Mouse (Mus musculus): ENCODE data around the gene Apeh.
"Not testable (repeated sequence)": the region's sequence is repeated elsewhere in the genome, so short reads cannot be mapped to it uniquely, and the experiment has no call there.

Gene Apeh

DNA sequence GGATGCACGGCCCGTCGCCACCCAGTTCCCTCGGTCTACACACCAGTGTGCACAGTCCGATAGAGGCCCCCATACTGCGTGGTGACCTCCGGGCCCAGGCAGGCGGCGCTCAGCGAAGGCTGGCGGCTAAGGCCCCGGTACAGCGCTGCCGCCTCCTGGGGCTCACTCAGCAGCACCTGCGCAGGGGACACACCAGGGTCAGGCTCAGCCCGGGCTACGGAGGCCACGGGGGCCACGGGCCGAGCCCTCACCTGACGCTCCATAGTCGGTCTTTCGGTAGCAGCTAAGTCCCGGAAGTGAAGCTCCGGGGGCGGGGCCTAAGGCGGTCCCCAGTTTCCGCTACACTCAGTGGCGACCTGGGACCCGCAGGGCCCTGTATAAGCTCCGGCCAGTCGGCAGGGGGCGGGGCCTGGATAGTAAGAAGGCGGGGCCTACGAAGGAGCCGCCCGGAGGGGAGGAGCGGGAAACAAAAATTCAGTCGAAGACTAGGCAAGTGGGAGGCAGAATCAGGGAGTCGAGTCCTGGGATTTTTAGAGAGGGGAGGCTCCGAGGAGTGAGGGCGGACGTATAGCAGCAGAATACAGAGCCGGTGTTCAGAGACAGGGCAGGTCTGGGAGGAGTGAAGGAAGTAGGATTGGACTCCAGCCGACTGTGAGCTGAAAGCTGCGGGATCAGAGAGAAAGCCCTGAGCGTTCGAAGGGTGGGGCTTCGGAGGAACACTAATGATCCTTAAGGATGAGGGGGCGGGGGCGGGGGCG lies at the start of gene Apeh:
Gene Apeh, minus strand, starts transcription at position 423 of the 758 bp plus-strand sequence.
- DNase-seq (ENCODE audit: low spot score), result peak; percentile 97

DNA sequence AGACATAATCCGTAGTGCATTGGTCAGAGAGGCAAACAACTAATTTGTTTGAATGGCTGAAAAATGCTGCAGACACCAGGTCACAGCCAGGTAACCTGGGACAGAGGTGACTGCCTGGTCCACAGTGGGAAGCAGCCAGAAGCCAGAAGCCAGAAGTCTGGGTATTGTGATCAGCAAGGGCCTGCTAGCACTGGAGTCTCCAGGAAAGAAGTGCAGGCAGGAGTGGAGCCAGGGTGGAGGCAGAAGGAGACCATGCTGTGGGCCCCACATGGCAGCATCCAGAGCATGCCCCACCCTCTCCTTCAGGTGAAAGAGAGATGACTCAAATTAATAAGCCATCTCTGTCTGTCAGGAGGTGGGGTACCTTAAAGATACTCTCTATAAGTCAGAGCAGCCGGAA lies 49.1 kb upstream of the Apeh start:
- DNase-seq (ENCODE audit: low spot score), result no peak

DNA sequence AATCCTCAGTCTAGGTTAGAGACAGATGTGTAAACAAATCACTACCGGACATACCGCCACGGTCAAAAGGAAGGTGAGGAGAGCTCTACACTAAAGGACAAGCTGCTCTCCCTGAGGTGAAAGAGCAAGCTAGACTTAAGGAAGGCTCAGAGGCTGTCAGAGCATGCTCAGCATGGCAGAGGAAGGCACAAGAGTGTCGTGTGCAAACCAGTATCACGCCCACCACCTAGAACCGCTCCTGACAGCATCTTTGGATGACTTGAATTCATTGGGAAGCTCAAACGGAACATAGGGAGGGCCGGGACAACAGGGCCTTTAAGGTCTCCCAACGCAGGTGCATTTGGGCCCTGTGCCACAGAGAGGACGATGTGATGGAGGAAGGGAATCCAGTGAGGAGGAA lies 47.0 kb upstream of the Apeh start:
- DNase-seq (ENCODE audit: low spot score), result no peak

DNA sequence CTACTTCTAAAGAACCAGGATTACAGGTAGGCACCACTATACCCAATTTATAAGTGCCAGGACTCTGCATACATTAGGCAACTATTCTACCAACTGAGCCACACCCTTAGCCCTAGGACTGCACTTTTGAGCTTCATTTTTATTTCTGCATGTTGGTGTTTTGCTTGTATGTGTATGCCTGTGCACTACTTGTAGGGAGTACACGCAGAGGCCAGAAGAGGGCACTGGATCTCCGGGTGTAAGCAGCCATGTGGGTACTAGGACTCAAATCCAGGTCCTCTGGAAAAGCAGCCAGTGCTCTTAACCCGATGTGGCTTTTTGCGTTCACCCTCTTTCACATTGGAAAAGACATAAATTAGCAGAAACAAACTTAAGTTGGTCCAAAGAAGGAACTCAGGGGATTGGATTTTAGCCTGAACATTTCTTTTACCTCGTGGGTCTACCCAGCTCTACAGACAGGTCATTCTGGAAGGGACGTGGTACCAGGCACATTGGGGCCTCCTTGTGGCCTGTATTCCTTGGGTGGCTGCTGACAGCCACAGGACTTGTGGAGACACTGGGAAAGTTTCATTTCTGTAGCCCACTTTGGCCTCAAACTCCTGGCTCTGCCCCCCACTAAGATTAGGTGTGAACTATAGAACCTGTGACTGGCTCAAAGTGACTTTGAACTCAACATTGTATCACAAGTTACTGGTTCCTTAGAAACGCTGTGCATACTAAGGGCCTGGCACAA lies 45.7 kb upstream of the Apeh start:
- no peak for DNase-seq (ENCODE audit: low spot score)

DNA sequence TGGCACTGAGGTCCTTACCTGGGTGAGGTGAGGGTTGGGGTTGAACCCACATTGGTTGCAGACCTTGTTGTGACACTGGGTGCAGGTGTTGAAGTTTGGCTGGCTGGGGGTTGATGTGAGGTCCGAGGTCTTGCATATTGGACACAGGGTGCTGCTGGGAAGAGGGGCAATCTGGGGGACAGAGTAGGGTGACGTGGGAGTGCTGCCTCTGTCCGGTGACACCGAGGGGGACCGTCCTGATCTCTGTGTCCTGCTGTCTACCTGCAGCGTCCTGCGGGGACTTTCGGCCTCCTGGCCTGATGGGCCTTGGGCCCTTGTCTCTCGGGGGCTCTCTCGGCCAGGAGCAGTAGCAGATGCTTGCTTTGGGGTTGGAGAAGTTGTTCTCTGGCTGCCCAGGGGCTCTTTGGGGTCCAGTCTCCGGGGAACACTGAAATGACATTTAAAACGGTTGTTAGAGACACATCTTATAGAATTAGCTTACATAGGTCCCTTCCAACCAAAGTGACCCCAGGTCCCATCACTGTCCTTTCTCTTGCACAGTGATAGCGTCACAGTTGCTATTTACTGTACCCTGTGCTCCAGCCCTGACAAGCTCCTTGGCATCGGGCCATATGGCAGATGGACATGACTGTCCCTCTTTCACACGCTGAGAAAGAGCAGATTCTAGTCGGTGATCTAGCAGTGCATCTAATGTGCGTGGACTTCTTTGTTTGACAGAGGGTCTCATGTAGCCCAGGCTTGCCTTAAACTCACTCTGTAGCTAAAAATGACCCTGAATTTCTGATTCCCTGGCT lies 45.0 kb upstream of the Apeh start:
- no peak for DNase-seq (ENCODE audit: low spot score)

DNA sequence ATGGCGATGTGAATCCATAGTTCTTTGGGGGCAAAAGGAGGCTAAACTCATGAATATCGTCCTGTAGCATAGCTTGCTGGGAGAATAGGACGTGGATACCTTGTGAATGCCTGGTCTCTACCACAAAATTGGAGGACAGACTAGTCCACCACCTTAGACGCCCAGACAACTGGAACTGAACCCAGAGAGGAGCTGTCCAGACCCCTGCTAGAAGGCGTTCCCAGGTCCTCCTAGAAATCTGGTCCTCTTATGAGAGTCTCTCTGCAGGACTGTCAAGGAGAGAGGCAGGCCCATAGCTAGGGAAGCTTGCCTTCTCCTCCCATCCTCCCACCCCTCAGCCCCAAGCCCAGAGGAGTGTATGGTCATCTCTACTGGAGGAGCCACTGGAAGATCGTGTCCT lies 43.7 kb upstream of the Apeh start:
- no peak for DNase-seq (ENCODE audit: low spot score)

DNA sequence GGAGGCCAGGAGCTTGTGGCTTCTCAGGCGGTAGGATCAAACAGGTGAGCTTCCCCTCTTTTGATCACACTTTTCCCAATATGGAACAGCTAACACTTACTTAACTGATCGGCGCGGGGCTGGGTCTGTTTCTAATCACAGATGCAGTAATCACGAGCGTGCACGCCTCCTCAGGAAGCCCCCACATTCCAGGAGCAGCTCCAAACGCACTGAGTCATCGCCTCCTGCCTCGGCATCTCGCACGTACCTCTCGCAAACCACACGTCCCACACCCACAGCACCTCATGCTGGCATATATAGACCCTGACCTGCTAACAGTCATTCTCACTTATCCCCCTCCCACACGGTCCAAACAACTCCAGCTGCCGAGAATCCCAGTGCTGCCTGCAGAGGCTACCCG lies 43.1 kb upstream of the Apeh start:
- no peak for DNase-seq (ENCODE audit: low spot score)

DNA sequence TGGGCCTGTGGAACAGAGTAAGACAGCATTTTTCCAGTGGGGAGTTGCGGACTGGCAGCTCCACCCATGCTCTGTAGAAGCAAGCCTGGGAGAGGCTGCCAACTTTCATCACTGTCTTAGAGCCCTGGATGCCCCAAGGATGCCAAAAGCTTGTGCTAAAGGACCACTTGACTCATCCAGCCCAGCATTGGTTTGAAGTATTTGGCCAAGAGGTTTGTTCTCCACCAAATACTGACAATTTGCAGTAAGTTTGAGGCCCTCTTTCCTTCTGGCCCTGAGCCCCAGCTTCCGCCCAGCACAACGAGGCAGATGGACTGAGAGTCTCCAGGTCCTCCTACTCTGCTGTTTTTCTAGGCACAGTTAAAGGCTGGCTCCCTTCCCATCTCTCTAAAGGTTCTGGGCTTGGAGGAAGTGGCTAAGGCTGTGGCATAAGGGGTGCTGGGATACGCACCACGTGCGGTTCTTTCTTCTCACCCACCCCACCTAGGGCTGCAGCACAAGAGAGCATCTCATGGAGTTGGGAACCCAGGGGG lies 42.6 kb upstream of the Apeh start:
- DNase-seq (ENCODE audit: low spot score), result no peak

DNA sequence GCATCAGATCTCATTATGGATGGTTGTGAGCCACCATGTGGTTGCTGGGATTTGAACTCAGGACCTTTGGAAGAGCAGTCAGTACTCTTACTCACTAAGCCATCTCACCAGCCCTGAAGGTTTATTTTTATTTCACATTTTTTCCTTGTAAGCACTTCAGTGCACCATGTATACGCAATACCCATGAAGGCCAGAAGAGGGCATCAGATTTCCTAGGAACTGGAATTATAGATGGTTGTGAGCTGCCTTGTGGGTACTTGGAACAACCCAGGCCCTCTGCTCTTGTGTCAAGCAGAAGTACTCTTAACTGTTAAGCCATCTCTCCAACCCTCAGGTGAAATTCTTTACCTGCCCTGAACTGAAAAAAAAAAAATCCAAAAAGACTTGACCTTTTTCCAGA lies 41.8 kb upstream of the Apeh start:
- DNase-seq (ENCODE audit: low spot score), result peak; percentile 64

DNA sequence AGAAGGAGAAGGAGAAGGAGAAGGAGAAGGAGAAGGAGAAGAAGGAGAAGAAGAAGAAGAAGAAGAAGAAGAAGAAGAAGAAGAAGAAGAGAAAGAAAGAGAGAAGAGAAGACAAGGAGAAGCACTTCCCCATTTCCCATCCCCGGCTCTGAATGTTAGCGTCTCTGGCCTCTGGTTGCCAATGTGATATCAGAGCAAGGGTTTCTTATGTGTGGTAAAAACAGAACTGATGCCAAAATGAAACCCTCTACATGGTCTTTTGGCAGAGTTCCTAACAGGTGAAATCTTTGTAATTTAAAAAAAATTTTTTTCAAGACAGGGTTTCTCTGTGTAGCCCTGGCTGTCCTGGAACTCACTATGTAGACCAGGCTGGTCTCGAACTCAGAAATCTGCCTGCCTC lies 41.3 kb upstream of the Apeh start:
- not testable (repeated sequence) for DNase-seq (ENCODE audit: low spot score)

DNA sequence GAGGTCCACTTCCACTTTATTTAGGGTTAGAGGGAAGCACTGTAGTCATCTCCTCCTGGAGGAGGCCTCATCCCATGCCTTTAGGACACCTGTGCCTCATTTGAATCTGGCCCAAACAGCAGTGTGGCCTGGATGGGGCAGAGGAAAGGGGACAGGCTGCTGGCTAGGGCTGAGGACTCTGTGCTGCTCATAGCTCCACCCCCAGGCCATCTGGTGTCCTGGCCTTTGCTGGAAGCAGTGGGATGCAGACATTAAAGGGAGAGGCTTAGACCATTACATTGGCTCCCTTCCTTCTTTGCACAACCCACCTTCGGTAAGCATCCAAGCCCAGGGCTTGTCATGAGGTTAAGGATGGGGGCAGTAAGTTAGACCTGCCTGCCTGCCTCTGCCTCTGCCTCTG lies 39.1 kb upstream of the Apeh start:
- peak; percentile 16 for DNase-seq (ENCODE audit: low spot score)

DNA sequence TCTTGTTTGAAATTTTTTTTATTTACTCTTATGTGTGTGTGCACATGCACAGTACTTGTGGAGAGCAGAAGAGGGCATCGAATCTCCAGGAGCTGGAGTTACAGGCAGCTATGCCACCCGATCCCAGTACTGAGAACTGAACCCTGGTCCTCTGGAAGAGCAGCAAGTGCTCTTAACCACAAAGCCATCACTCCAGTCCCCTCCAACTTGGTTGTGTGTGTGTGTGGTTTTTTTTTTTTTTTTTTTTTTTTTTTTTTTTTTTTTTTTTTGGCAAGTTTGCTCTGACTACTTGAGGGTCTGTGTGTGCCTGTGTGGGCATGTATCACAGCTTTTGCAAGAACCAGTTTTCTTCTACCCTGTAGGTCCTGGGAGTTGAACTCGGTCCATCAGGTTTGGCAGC lies 38.0 kb upstream of the Apeh start:
- DNase-seq (ENCODE audit: low spot score), result no peak

DNA sequence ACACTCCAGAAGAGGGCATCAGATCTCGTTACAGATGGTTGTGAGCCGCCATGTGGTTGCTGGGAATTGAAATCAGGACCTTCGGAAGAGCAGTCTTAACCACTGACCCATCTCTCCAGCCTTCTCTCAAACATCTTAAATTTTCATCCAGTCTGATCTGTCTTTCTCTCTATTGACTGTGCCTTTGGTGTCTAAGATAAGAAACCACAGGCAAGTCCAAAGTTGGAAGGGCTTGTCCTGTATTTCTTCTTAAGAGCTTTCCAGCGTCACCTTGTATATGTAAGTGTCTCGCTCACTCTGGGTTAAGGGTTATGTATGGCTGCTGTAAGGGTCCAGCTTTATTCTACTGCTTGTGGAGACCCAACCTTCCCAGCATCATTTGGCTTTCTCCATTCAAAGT lies 37.1 kb upstream of the Apeh start:
- DNase-seq (ENCODE audit: low spot score), result no peak

DNA sequence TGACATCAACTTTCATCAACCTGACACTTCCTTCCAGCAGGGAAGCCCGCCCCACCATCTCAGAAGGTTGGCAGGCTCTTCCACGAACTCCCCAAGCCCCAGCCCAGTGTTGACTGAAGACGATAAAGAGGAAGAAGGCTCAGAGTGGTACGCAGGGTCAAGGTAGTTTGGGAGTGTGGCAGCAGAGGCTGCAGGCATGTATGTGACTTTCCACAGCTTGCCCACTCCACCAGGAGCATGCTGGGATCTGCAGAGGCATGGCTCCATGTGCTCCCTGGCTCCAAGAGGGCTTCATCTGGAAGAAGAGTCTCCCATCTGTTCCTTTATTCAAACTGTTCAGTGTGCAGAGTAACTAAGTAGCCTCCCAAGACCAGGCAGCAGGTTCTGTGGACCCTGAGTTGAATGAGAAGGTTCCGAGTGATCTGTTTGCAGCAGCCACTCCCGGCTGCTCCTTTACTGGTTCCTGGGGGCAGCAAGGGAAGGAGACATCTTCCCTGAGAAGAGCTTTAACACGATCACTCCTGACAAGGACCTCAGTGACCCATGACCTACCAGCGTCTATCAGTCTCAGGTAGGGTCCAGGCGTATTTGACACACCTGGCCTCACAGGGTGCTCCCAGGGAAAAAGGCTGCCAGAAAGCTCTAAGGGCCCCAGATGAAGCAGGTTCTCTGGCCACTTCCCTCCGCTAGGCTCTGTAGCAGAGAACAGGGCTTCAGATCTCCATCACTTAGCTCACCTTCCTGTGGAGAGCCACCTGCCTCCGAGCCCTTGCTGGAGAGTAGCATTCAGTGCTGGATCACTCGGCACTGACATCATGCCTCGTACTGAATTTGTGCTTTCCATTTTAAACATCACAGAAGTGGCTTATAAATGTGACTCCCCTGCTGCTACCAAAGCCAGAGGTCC lies 34.9 kb upstream of the Apeh start:
- DNase-seq (ENCODE audit: low spot score), result no peak

DNA sequence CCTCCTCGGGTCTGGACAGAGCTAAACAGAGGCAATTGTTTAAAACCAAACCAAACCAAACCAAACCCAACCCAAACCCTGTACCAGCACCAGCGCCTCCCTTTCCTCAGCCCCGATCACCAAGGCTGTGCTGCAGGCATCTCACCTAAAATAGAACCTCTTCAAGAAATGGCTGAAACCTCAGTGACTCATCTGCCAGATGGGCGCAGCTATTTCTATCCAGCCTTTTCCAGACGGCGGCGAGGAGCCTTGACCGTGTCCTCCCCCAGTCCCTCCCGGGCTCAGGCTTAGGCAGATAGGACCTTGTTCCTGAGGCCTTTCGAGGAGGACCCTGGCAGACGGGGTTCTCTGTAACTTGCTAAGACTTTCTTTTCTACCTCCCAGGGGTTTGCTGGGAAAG lies 33.8 kb upstream of the Apeh start:
- no peak for DNase-seq (ENCODE audit: low spot score)

DNA sequence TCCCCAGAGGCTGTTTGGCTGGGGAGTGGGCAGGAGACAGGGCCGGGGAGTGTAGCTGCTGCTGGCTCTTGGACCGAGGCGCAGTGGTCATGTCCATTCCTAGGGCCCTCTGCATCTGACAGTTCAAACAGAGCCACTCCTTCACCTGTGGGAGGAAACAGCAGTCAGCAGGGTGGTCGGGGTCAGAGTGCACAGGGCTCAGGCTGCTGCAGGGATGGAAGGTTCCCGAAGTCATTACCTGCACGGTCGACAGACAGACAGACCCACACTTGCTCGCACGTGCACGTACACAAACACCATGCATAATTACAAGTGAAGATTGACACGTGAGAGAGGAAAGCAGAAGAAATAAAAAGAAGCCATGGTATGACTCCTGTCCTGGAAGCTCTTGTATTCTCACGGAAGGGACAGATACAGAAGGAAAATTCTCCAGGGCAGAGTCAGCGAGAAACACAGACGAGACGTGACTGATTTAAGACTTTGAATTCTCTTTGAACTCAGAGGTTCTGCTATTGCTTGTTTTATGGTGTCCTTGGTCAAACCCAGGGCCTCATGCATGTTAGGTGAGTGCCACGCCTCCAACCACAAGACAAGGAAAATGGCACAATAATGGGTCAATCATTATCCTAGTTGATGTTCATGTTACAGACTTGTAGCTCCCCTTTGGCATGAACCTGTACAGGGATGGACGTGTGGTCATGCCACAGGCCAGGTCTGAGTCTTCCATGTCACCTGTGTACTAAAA lies 32.2 kb upstream of the Apeh start:
- no peak for DNase-seq (ENCODE audit: low spot score)

DNA sequence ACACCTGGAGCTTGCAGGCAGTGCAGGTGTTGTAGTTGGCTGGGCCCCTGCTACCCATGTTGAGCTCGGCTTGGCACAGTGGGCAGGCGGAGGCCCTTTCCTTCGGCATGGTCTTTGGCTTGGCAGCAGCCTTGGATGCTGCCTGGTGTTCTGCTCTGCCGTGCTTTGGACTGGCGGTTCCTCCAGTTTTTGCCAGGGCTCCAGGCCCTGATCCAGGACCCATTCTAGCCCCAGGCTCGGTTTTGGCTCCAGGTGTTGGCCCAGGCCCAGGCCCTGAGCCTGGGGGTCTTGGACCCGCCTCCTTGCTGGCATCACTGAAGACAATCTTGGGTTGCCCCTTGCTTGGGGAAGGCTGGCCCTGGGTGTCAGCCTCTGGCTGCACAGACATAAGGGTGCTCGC lies 31.3 kb upstream of the Apeh start:
- no peak for DNase-seq (ENCODE audit: low spot score)

DNA sequence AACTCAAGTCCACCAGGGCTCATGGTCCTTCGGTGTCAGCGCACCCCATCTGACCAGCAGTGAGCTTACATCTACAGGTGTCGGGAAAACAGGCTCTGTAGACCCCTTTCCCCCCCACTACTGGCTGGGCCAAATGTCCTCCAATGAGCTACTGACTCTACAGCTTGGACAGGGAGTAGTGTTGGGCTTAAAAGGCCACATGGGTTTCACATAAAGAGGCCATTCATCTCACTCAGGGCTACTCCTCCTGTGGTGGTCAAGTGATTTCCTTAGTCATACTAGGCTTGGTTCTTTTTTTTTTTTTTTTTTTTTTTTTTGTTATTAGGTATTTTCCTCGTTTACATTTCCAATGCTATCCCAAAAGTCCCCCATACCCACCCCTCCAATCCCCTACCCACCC lies 29.5 kb upstream of the Apeh start:
- DNase-seq (ENCODE audit: low spot score), result no peak

DNA sequence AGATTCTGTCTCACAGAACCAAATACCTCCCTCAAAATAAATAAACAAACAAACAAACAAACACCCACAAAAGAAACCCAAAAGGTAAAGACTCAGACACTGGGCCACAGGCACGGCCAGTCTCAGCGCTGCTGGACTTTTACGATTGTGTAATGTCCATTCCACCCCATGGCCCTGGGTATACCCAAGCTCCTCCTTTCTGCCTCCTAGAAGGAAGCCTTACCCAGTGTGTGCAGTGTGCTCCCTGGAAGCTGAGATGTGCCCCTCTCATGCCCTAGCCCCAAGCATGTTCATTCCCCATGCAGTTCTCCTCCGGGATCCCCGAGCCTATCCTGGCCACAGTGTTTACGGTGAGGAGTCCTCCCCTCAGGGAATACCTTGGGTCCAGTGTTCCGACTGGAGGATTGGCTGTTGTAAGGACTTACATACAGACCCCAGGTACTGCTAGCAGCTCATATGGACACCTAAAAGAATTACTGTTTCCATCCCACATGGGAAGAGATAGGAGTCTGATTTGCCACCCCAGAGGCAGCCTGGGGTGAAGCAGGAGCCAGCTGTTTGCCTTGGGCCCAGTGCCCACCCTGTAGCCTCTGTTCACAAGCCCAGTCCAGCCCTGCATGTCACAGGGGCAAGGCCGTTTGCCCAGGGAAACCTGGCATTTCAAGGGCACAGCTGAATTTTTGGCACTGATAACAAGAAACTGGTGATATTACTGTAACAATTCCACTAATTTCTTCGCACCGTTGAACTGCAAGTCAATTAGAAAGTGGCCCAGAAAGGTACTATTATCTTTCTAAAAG lies 27.0 kb upstream of the Apeh start:
- no peak for DNase-seq (ENCODE audit: low spot score)

DNA sequence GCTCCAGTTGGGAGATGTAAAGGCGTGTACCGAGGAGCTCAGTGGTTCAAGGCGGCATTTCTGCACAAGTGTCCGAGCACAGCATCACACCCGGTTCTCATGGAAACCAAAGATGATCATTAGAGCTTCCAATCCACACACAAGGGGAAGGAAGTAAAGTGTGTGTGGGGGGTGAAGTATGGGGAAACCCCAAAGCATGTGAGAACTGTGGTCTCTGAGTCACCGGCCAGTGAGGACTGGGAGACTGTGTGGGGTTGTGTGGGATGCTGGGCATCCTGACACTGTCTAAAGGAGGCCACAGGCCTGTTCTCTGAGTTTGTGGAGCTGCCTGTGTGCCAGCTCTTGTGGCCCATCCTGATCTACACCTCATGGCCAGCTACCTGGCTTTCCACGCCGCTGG lies 26.3 kb upstream of the Apeh start:
- DNase-seq (ENCODE audit: low spot score), result no peak
